Mouse (Mus musculus) frontal cortex, postnatal 10 days (tissue): Measurements from ENCODE around the gene Nuak1.

Source experiments
- DNase-seq, 2 experiments: peaks; one replicate each; pipeline ENCODE4 v3.0.0; 2022; ENCODE audit warnings: low spot score in 2 of 2, mixed read lengths in 1 of 2

Nuak1 gene

GRCm38 (mm10) chr10:84447411-84447821 lies 7.0 kb upstream of the Nuak1 start:
- DNase-seq, result no peak

- DNase-seq, result no peak
Observed at GRCm38 (mm10) chr10:84446661-84447060, 6.3 kb upstream of the Nuak1 start.

GRCm38 (mm10) chr10:84444396-84444795 lies 4.0 kb upstream of the Nuak1 start:
- DNase-seq, result no peak

GRCm38 (mm10) chr10:84441846-84442245 lies 1.4 kb upstream of the Nuak1 start:
- DNase-seq, result no peak

- DNase-seq, result no peak
Observed at GRCm38 (mm10) chr10:84441434-84441785, 1.0 kb upstream of the Nuak1 start.

- no peak for DNase-seq
Observed at GRCm38 (mm10) chr10:84440181-84440540, 236 bp downstream of the Nuak1 start.

- DNase-seq, result no peak
Observed at GRCm38 (mm10) chr10:84439228-84439596, 1.2 kb downstream of the Nuak1 start.

- DNase-seq, result no peak
Observed at GRCm38 (mm10) chr10:84438466-84439227, 1.8 kb downstream of the Nuak1 start.

- DNase-seq, result peak; percentile 92 to 97
Observed at GRCm38 (mm10) chr10:84438049-84438422, 2.4 kb downstream of the Nuak1 start.

GRCm38 (mm10) chr10:84437166-84438048 lies 3.0 kb downstream of the Nuak1 start:
- no peak for DNase-seq

- no peak for DNase-seq
Observed at GRCm38 (mm10) chr10:84435930-84436329, 4.5 kb downstream of the Nuak1 start.

- no peak for DNase-seq
Observed at GRCm38 (mm10) chr10:84433193-84433801, 7.1 kb downstream of the Nuak1 start.

GRCm38 (mm10) chr10:84424374-84424773 lies 16.0 kb downstream of the Nuak1 start:
- DNase-seq, result no peak

GRCm38 (mm10) chr10:84423903-84424302 lies 16.5 kb downstream of the Nuak1 start:
- no peak for DNase-seq

- no peak for DNase-seq
Observed at GRCm38 (mm10) chr10:84420589-84420988, 19.8 kb downstream of the Nuak1 start.

- no peak for DNase-seq
Observed at GRCm38 (mm10) chr10:84418421-84418820, 22.0 kb downstream of the Nuak1 start.

GRCm38 (mm10) chr10:84416752-84417151 lies 23.6 kb downstream of the Nuak1 start:
- no peak for DNase-seq

GRCm38 (mm10) chr10:84414981-84415700 lies 25.3 kb downstream of the Nuak1 start:
- no peak for DNase-seq

GRCm38 (mm10) chr10:84413310-84413709 lies 27.1 kb downstream of the Nuak1 start:
- DNase-seq, result no peak

- DNase-seq, result no peak
Observed at GRCm38 (mm10) chr10:84412326-84412962, 28.0 kb downstream of the Nuak1 start.
